Mouse (Mus musculus) c-Kit-negative CD71-positive TER-119-positive erythroid progenitor cells, embryonic 14.5 days (primary cell): ENCODE results near the gene Slc16a11.

Experiments
- DNase-seq: peaks from one replicate; pipeline ENCODE4 v3.0.0-alpha.2; 2013; ENCODE audit warnings: low read depth, low spot score

The Slc16a11 gene

GRCm38 (mm10) chr11:70251853-70252252, 39.3 kb downstream of the Slc16a11 start:
- no peak for DNase-seq

GRCm38 (mm10) chr11:70254337-70254736, 41.8 kb downstream of the Slc16a11 start:
- DNase-seq, result no peak

GRCm38 (mm10) chr11:70254931-70255531, 42.5 kb downstream of the Slc16a11 start, which contains the start of gene Alox12:
Gene Alox12, minus strand, starts transcription at chr11:70255353.
- no peak for DNase-seq

- DNase-seq, result no peak
Observed at GRCm38 (mm10) chr11:70259035-70259434, 46.5 kb downstream of the Slc16a11 start.

GRCm38 (mm10) chr11:70265252-70265651, 52.7 kb downstream of the Slc16a11 start:
- no peak for DNase-seq

- no peak for DNase-seq
Observed at GRCm38 (mm10) chr11:70265819-70266218, 53.3 kb downstream of the Slc16a11 start.
